Mouse (Mus musculus) heart, embryonic 11.5 days (tissue): ENCODE data around the gene Ssc5d. TPM values are rescaled to one million over a fixed set of nuclear protein-coding genes. Genes with fewer than 3 reads are reported as not detected.

Experiments used
- ATAC-seq: fragments of 200-750 bp; cut with Nextera tagmentation; replicated peaks from 2 replicates; pipeline ENCODE4 v1.8.0; 2017; ENCODE audit warnings: moderate library complexity; ENCODE audit not compliant: insufficient number of reproducible peaks, low FRiP score, low TSS enrichment
- H3K27ac ChIP-seq: fragments of 300-500 bp; sonication (generic); 2 replicates; pipeline ENCODE4 v1.5.1; 2014; ENCODE audit warnings: mild to moderate bottlenecking, low read depth, low read length
- H3K27me3 ChIP-seq: fragments of 300-500 bp; sonication (generic); 2 replicates; pipeline ENCODE4 v1.6.1; 2014; ENCODE audit warnings: mild to moderate bottlenecking, low read length, mixed read lengths; ENCODE audit not compliant: control insufficient read depth, insufficient read depth
- H3K36me3 ChIP-seq: fragments of 300-500 bp; sonication (generic); 2 replicates; pipeline ENCODE4 v1.6.1; 2014; ENCODE audit warnings: mild to moderate bottlenecking, low read length, moderate library complexity, mixed read lengths; ENCODE audit not compliant: control insufficient read depth, insufficient read depth
- H3K4me1 ChIP-seq: fragments of 300-500 bp; sonication (generic); 2 replicates; pipeline ENCODE4 v1.6.1; 2014; ENCODE audit warnings: low read length; ENCODE audit not compliant: control insufficient read depth, insufficient read depth
- H3K4me2 ChIP-seq: fragments of 300-500 bp; sonication (generic); 2 replicates; pipeline ENCODE4 v1.6.1; 2014; ENCODE audit warnings: mild to moderate bottlenecking, moderate library complexity
- H3K4me3 ChIP-seq: fragments of 300-500 bp; sonication (generic); 2 replicates; pipeline ENCODE4 v1.5.1; 2014; ENCODE audit warnings: low read depth, low read length
- H3K9ac ChIP-seq: fragments of 300-500 bp; sonication (generic); 2 replicates; pipeline ENCODE4 v1.6.1; 2014; ENCODE audit warnings: mild to moderate bottlenecking, low read depth, low read length, moderate library complexity
- H3K9me3 ChIP-seq: fragments of 300-500 bp; sonication (generic); replicated peaks from 2 replicates; pipeline ENCODE4 v1.6.1; 2016; ENCODE audit warnings: low read length; ENCODE audit not compliant: control insufficient read depth
- WGBS: fragments of 180-500 bp; shearing (Covaris S2); extraction: QIAGEN DNeasy Blood & Tissue Kit; methylation state at CpG from one replicate; pipeline ENCODE4 v1.1.7; 2014; ENCODE audit not compliant: insufficient replicate concordance; 5-methylcytosine and 5-hydroxymethylcytosine counted together
- polyA plus RNA-seq: library from polyadenylated mRNA; unstranded; fragments of >200 nt; fragmentation: Nextera tagmentation; extraction: Ambion mirVana; gene quantifications from 2 replicates; pipeline ENCODE4 v1.2.1, GENCODE M21; 2014

Ssc5d gene
- polyA plus RNA-seq, 1 experiment from 2014 or later = 0.53 TPM

DNA sequence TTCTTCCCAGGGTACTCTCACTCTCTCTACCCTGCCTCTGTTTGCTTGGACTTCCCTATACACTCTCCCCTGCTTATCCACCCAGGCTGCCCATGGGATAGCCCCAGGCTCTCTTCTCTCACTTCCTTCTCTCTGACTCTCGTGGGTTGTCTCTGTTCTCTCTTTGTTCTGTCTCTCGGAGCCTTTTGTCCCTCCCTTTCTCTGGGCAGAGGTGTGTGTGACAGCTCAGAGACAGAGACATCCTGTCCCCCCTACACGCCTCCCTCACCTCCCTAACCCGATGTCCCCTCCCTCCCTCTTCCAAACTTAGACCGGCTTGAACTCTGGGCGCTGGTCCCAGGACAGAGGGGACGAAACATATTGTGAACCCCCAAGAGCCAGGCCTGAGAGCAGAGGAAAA, 46.1 kb downstream of the Ssc5d start:
- no peak for ATAC-seq
- 16% methylated on average over 7 of the region's 7 CpGs for WGBS
- Histone ChIP-seq H3K9me3 (no peaks in the 10 kb centered on the region; the same call in 1 of the 2 replicates), H3K9ac (no peak overlapping the region), H3K36me3 (no peaks in the 10 kb centered on the region), H3K27me3 (no peaks in the 10 kb centered on the region), H3K27ac (no peak overlapping the region), H3K4me3 (no peak overlapping the region), H3K4me1 (peaks cover 4% of the 10 kb centered on the region; the same call in 1 of the 2 replicates), H3K4me2 (no peak overlapping the region)

DNA sequence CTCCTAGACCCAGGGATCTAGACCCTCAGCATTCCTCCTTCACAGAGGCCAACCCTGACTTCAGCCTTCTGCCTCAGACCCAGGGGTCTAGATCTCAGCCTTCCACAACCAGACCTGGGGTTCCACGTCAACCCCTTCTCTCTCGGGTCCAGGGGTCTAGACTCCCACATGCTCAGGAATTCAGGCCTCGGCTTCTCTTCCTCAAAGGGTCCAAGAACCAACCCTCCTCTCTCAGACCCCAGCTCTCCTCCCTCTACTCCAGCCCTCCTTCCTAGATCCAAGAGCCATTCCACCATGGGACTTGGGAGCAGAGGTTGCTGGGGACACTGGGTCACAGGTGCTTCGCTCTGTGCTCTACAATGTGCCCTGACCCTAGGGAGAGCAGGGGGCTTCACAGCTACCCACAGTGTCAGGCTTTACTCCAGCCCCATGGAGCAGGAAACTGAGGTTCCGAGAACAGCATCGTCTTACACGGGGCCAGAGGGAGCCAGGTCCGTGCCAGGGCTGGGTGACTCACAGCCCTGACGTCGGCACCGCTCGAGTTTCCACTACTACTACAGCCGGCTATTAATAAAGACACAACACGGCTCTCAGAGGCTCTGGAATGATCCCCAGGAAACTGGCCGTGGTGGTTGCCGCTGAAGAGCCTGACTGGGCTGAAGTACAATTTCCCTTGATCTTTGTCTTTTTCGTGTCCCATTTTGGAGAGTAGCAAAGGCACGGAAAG, 46.9 kb downstream of the Ssc5d start:
- 49% methylated on average over 18 of the region's 18 CpGs for WGBS
- Histone ChIP-seq H3K4me2 (no peak overlapping the region), H3K9ac (no peak overlapping the region), H3K36me3 (no peaks in the 10 kb centered on the region), H3K4me3 (no peak overlapping the region), H3K9me3 (peaks cover 2% of the 10 kb centered on the region), H3K27ac (peak overlapping the region; percentile 69), H3K4me1 (peaks cover 4% of the 10 kb centered on the region; the same call in 1 of the 2 replicates), H3K27me3 (no peaks in the 10 kb centered on the region)
- 0 out of 2 replicates have a peak, but pooled peaks have one; percentile 23 for ATAC-seq

DNA sequence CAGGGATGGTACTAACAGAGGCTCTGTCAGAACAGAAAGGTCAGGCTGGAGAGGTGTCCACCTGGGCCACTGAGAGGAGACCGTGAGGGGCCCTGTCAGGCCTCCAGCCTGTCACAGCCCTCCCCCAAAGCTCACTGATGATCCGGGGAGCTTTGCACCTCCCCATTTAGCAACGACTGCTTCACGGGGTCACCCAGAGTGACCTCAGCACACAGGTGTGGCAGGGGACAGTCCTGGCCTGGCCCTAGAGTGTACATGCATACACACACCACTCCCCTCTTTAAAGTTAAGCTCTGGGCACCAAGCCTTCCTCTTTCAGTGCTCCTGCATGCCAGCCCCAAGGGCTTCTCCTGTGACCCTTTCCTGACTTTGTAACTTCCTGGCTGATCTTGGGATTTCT, 49.9 kb downstream of the Ssc5d start:
- no peak for ATAC-seq
- H3K27me3 ChIP-seq = no peaks in the 10 kb centered on the region
- H3K9me3 ChIP-seq = peaks cover 2% of the 10 kb centered on the region
- no peak overlapping the region for H3K9ac ChIP-seq
- no peaks in the 10 kb centered on the region for H3K36me3 ChIP-seq
- H3K4me1 ChIP-seq = peaks cover 4% of the 10 kb centered on the region; the same call in 1 of the 2 replicates
- no peak overlapping the region for H3K27ac ChIP-seq
- no peak overlapping the region for H3K4me3 ChIP-seq
- H3K4me2 ChIP-seq = no peak overlapping the region
- 50% methylated on average over 4 of the region's 4 CpGs for WGBS

DNA sequence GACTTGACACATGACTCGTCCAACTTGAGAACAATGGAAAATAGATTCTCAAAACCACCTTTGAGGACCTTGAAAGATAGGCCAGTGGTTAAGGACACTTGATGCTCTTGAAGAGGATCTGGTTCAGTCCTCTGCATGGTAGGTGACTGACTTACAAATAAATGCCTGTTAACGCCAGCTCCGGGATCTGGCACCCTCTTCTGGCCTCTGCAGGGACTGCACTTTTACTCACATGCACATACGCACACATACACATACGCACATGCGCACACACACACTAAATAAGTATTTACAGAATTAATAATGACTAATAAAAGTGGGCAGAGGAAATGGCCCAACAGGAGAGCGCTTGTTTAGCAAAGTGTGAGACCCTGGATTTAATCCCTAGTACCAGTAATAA, 51.2 kb downstream of the Ssc5d start:
- no peak for ATAC-seq

DNA sequence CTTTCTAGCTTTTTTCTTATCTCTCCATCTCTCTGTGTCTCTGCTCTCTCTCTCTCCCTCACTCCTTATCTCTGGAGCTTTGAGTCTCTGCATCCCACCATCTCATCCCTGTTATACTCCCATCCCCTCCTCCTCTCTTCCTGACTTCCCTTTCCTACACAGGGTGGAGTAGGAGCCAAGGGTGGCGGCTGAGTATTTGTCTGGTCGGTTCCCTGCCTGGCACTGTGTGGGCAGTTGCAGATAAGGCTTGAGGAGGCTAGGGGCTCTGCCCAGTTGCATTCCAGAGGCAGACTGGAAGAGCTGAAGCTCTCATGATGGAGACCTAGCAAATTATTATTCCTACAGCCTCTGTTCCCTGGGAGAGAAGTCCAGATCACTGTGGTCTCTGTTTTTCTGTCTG, 62.7 kb downstream of the Ssc5d start:
- peaks cover 3% of the 10 kb centered on the region; the same call in 1 of the 2 replicates for H3K9me3 ChIP-seq
- no peak overlapping the region for H3K4me3 ChIP-seq
- no peak overlapping the region for H3K4me2 ChIP-seq
- H3K9ac ChIP-seq = no peak overlapping the region
- H3K36me3 ChIP-seq = peaks cover 7% of the 10 kb centered on the region
- no peaks in the 10 kb centered on the region for H3K4me1 ChIP-seq
- ATAC-seq = no peak
- no peak overlapping the region for H3K27ac ChIP-seq
- WGBS = 46% methylated on average over 2 of the region's 2 CpGs
- peaks cover 12% of the 10 kb centered on the region for H3K27me3 ChIP-seq

More for the DNA sequence above, 51.2 kb downstream of the Ssc5d start:
- no peak overlapping the region for H3K9ac ChIP-seq
- H3K27ac ChIP-seq = no peak overlapping the region
- H3K27me3 ChIP-seq = no peaks in the 10 kb centered on the region
- H3K36me3 ChIP-seq = no peaks in the 10 kb centered on the region
- H3K9me3 ChIP-seq = peaks cover 2% of the 10 kb centered on the region
- 82% methylated on average over 7 of the region's 7 CpGs for WGBS
- H3K4me1 ChIP-seq = peaks cover 4% of the 10 kb centered on the region; the same call in 1 of the 2 replicates
- H3K4me3 ChIP-seq = no peak overlapping the region
- no peak overlapping the region for H3K4me2 ChIP-seq

DNA sequence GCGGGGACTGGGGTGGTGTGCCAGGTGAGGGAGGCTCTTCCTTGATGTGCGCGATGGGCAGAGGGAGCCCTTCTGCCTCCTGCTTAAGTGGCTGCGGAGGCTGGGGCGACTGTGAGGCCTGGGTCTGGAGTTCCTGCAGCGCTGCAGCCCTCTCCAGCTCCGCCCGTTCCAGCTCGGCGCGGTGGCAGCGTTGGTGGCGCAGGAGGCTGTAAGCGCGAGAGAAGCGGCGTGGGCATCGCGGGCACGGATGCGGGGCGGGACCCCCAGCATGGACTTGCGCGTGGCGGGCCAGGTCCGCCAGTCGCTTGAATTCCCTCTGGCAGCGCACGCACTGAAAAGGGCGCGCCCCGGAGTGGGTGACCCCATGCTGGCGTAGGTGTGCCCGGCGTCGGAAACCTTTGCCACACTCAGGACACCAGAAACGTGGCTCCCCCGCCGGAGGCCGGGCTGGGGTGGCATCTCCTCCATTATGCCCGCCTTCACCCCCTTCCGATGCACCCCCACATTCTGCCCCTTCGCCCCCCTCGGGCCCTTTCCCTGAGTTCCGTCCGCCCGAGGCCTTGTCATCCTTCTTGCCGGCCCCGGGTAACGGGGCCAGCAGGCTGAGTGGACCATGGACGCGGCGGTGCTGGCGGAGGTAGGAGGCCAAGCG, 67.9 kb downstream of the Ssc5d start:
- Histone ChIP-seq H3K36me3 (peaks cover 9% of the 10 kb centered on the region), H3K9ac (peak overlapping the region; percentile 16), H3K27me3 (peaks cover 29% of the 10 kb centered on the region), H3K4me2 (peak overlapping the region; percentile 67), H3K4me3 (peak overlapping the region; percentile 62), H3K4me1 (peaks cover 16% of the 10 kb centered on the region), H3K9me3 (peaks cover 6% of the 10 kb centered on the region; the same call in 1 of the 2 replicates), H3K27ac (no peak overlapping the region)
- no peak for ATAC-seq
- 23% methylated on average over 55 of the region's 55 CpGs for WGBS

DNA sequence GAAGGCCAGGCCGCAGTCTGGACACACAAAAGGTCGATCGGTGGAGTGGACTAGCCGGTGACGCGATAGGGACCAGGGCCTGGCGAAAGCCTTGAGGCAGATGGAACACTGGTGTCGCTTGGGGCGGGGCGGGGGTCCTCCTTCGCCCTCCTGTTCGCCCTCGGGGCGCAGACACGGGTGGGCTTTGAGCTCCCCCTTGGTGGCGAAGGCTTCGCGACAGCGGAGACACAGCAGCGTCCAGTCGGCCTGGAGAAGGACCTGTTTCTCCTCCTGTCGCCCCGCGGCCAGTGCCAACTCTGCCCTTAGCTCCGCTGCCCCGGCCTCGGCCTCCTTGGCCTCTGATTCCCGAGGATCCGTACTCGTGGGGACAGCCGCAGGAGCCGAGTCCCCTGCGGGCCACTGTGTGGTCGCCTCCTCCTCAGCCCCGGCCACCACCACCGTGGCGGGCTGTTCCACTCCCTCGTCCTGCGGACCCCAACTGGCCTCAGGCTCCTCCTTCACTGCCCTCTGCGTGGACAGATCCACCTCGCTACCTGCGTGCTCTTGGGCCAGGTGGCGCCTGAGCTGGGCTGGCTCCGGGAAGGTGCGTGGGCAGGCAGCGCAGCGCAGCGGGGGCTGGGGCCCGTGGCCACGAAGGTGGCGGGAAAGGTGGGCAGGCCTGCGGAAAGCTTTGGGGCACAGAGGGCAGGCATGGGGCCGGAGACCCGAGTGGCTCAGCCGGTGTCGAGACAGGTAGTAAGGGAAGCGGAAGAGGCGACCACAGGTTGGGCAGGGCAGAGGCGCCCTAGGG, 68.6 kb downstream of the Ssc5d start:
- peaks cover 9% of the 10 kb centered on the region for H3K36me3 ChIP-seq
- H3K9me3 ChIP-seq = peaks cover 6% of the 10 kb centered on the region; the same call in 1 of the 2 replicates
- peak overlapping the region; percentile 62 for H3K4me3 ChIP-seq
- H3K9ac ChIP-seq = peak overlapping the region; percentile 16; the same call in 1 of the 2 replicates
- 36% methylated on average over 59 of the region's 59 CpGs for WGBS
- H3K27ac ChIP-seq = no peak overlapping the region
- peaks cover 29% of the 10 kb centered on the region for H3K27me3 ChIP-seq
- peak overlapping the region; percentile 67 for H3K4me2 ChIP-seq
- ATAC-seq = no peak
- peaks cover 16% of the 10 kb centered on the region for H3K4me1 ChIP-seq
